Mouse (Mus musculus) heart, embryonic 13.5 days (tissue): ENCODE measurements around the gene Suco. TPM values are rescaled to one million over a fixed set of nuclear protein-coding genes. Genes with fewer than 3 reads are reported as not detected.

ENCODE experiments used
- ATAC-seq: fragments of 200-750 bp; cut with Nextera tagmentation; 2 replicates; pipeline ENCODE4 v1.8.0; 2017; ENCODE audit warnings: moderate TSS enrichment; ENCODE audit not compliant: insufficient number of reproducible peaks, low FRiP score, low TSS enrichment; ENCODE audit errors: extremely low read depth
- H3K27ac ChIP-seq: fragments of 300-500 bp; sonication (generic); replicated peaks from 2 replicates; pipeline ENCODE4 v1.5.1; 2015; ENCODE audit warnings: moderate library complexity, mild to moderate bottlenecking, inconsistent platforms
- H3K27me3 ChIP-seq: fragments of 300-500 bp; sonication (generic); replicated peaks from 2 replicates; pipeline ENCODE4 v1.6.1; 2015; ENCODE audit warnings: mild to moderate bottlenecking, inconsistent platforms
- H3K36me3 ChIP-seq: fragments of 300-500 bp; sonication (generic); 2 replicates; pipeline ENCODE4 v1.6.1; 2015; ENCODE audit warnings: mild to moderate bottlenecking, inconsistent platforms
- H3K4me1 ChIP-seq: fragments of 300-500 bp; sonication (generic); 2 replicates; pipeline ENCODE4 v1.6.1; 2015; ENCODE audit warnings: inconsistent platforms
- H3K4me2 ChIP-seq: fragments of 300-500 bp; sonication (generic); 2 replicates; pipeline ENCODE4 v1.6.1; 2015; ENCODE audit warnings: inconsistent platforms, mild to moderate bottlenecking, moderate library complexity
- H3K4me3 ChIP-seq: fragments of 300-500 bp; sonication (generic); 2 replicates; pipeline ENCODE4 v1.5.1; 2015; ENCODE audit warnings: moderate library complexity, mild to moderate bottlenecking, inconsistent platforms
- H3K9ac ChIP-seq: fragments of 300-500 bp; sonication (generic); 2 replicates; pipeline ENCODE4 v1.6.1; 2015; ENCODE audit warnings: inconsistent platforms, mild to moderate bottlenecking, moderate library complexity
- H3K9me3 ChIP-seq: fragments of 300-500 bp; sonication (generic); 2 replicates; pipeline ENCODE4 v1.6.1; 2016; ENCODE audit warnings: inconsistent platforms
- WGBS: fragments of 180-500 bp; shearing (Covaris S2); methylation state at CpG from one replicate; pipeline ENCODE4 v1.1.7; 2015; ENCODE audit warnings: mixed read lengths; 5-methylcytosine and 5-hydroxymethylcytosine counted together
- polyA plus RNA-seq: library from polyadenylated mRNA; unstranded; fragments of >200 nt; fragmentation: Nextera tagmentation; extraction: Ambion mirVana; gene quantifications from 2 replicates; pipeline ENCODE4 v1.2.1, GENCODE M21; 2015

Gene Suco
- polyA plus RNA-seq, 1 experiment from 2014 or later, result 15.3 TPM

DNA sequence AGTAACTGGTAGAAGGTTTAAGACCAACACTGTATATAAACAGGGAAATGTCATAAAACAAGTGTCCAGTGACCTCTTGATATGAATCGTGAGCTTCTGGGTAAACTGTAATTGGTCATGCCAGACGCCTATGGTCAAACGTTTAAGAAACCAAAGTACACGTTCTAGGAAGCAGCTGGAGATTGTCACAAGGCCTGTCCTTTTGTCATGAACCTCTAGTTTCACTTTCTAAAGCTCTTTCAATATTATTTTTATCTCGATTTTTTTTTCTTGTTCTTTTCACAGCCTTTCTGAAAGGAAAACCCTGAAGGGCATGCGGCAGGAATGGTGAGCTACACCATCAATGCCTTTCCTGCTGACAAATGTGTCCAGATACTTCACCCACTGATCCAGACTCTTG, 67.5 kb downstream of the Suco start:
- Histone ChIP-seq H3K27ac (no peak overlapping the region), H3K4me1 (peaks cover 3% of the 10 kb centered on the region; the same call in 1 of the 2 replicates), H3K9ac (no peak overlapping the region), H3K36me3 (no peaks in the 10 kb centered on the region), H3K27me3 (no peaks in the 10 kb centered on the region), H3K9me3 (no peaks in the 10 kb centered on the region), H3K4me2 (no peak overlapping the region), H3K4me3 (no peak overlapping the region)
- WGBS, result 58% methylated on average over 6 of the region's 6 CpGs
- ATAC-seq, result no peak

DNA sequence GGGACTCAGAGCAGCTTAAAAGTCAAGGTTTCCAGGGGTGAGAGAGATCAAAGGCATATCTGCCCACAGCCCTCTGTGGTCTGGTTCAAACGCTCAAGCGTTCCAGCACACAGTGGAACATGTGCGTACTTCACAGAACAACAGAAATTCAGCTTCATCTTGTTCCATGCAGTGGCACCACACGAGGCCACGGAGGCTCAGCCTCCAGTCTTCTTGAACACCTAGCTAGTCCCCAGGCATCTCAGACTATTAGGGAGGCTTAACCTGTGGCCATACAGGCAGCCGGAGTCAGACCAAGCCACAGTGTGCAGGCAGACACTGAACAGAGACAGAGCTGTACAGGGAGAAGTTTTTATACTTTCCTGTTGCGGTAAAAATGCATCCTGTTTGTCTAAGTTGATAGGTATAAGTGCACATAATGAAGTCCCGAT, 71.9 kb downstream of the Suco start:
- H3K27ac ChIP-seq, result no peak overlapping the region
- H3K27me3 ChIP-seq, result no peaks in the 10 kb centered on the region
- no peaks in the 10 kb centered on the region for H3K9me3 ChIP-seq
- no peak for ATAC-seq
- peaks cover 3% of the 10 kb centered on the region; the same call in 1 of the 2 replicates for H3K4me1 ChIP-seq
- no peak overlapping the region for H3K9ac ChIP-seq
- WGBS, result 82% methylated on average over 8 of the region's 8 CpGs
- no peak overlapping the region for H3K4me2 ChIP-seq
- H3K36me3 ChIP-seq, result no peaks in the 10 kb centered on the region
- H3K4me3 ChIP-seq, result no peak overlapping the region

DNA sequence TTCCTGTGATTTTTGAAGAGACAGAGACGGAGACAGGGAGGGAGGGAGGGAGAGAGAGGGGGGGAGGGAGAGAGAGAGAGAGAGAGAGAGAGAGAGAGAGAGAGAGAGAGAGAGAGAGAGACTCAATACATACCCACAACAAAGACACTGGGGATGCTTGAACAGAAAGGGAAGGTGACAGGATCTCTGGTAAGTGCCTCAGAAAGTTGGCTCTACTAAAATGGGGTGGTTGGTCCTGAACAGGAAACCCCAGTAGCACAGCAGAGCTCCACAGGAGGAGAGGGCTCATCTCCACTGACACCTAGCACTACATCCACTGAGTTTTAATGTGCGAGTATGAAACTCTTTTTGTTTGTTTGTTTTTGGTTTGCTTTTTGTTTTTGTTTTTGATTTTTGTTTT, 75.2 kb downstream of the Suco start:
- H3K27ac ChIP-seq, result no peak overlapping the region
- no peaks in the 10 kb centered on the region for H3K27me3 ChIP-seq
- H3K9me3 ChIP-seq, result no peaks in the 10 kb centered on the region
- H3K36me3 ChIP-seq, result no peaks in the 10 kb centered on the region
- H3K9ac ChIP-seq, result no peak overlapping the region
- ATAC-seq, result no peak
- WGBS, result 76% methylated on average over 2 of the region's 2 CpGs
- no peaks in the 10 kb centered on the region for H3K4me1 ChIP-seq
- H3K4me2 ChIP-seq, result no peak overlapping the region
- no peak overlapping the region for H3K4me3 ChIP-seq

DNA sequence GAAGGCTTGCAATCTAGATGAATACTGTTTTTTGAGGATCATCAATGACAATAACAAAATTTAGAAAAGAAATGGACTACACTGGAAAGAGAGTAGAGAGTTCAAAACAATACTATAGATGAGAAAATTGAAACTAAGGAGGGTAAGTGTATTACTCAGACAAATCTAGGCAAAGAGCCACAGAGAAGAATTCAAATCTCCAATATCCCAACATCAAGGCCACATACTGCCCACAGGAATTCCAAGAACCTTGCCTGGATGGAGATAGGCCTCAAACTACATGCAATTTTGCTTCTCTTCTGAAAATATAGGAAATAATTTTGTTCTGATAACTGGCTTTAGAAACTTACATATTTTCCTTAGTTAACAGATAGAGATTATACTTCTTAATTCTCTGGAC, 76.2 kb downstream of the Suco start:
- no peak overlapping the region for H3K4me3 ChIP-seq
- no peaks in the 10 kb centered on the region for H3K4me1 ChIP-seq
- no peak overlapping the region for H3K27ac ChIP-seq
- H3K9ac ChIP-seq, result no peak overlapping the region
- no peaks in the 10 kb centered on the region for H3K36me3 ChIP-seq
- H3K4me2 ChIP-seq, result no peak overlapping the region
- no peak for ATAC-seq
- H3K27me3 ChIP-seq, result no peaks in the 10 kb centered on the region
- H3K9me3 ChIP-seq, result no peaks in the 10 kb centered on the region

DNA sequence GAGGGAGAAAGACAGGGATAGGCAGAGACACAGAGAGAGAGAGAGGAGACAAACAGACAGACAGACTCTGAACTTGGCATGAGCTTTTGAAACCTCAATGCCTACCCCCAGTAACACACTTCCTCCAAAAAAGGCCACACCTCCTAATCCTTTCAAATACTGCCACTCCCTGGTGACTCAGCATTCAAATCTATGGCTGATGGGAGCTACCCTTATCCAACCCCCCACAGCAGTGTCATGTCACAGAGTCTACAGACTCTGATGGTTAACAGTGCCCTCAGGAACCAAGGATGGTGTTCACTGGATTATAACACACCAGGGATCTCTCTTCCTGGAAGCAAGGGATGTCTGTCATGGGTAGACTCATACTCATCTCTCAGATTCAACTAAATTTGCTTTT, 76.7 kb downstream of the Suco start:
- no peak overlapping the region for H3K9ac ChIP-seq
- H3K9me3 ChIP-seq, result no peaks in the 10 kb centered on the region
- H3K36me3 ChIP-seq, result no peaks in the 10 kb centered on the region
- H3K4me3 ChIP-seq, result no peak overlapping the region
- H3K4me1 ChIP-seq, result no peaks in the 10 kb centered on the region
- H3K27me3 ChIP-seq, result no peaks in the 10 kb centered on the region
- H3K27ac ChIP-seq, result no peak overlapping the region
- no peak overlapping the region for H3K4me2 ChIP-seq
- ATAC-seq, result no peak

DNA sequence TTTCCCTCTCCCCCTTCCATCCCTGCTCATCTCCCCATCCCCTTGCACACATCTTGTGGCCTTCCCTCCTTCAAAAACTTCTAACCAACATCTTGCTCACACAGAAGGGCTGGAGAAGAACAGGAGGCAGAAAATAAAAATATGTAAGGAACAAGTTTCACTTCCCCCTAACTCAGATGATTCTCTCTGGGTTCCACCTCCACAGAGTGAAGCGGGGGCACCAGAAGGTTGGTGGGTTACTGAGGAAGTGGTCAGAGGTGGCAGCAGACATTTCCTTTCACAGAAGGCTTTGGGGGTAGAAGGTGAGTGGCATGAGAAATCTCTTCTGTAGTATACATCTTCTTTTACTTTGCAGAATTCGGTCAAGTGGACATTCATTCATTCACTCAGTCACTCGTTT, 77.6 kb downstream of the Suco start:
- 78% methylated on average over 3 of the region's 3 CpGs for WGBS
- Histone ChIP-seq H3K4me1 (no peaks in the 10 kb centered on the region), H3K9ac (no peak overlapping the region), H3K9me3 (no peaks in the 10 kb centered on the region), H3K36me3 (no peaks in the 10 kb centered on the region), H3K27ac (no peak overlapping the region), H3K4me2 (no peak overlapping the region), H3K4me3 (no peak overlapping the region), H3K27me3 (no peaks in the 10 kb centered on the region)
- no peak for ATAC-seq

DNA sequence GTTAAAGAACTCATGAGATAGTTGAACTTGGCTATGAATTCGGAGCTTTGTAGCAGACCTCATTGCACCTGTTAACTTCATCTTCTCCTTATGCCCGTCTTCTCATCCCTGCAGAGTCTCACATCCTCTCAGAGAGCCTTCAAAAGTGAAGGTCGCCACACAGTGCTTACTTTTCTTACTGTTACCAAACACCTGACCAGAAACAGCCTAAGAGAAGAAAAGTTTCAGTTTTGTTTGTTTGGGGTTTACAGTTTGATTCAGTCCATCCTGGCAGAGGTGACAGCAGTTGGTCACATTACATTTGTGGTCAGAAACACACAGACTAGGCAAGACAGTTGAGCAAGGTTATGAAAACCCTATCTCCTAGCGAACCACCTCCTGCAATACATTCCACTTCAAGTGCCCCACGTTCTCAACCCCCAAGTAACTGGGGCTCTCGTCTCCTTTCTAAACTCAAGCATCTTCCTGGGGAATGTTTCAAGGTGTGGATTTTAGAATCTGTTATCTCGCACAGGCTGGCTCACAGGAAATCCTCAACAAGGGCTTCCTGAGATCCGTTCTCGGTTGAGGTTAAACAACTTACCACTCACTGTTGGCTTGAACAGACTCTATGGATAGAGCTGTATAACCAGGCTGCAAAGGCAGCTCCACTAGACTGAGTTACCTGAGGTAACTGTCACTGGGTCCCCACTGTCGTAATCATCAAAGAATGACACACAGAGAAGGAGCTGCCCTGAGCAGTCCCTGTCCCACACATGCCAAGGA, 81.9 kb downstream of the Suco start:
- Histone ChIP-seq H3K4me1 (peaks cover 3% of the 10 kb centered on the region; the same call in 1 of the 2 replicates), H3K27me3 (no peaks in the 10 kb centered on the region), H3K4me3 (no peak overlapping the region), H3K36me3 (no peaks in the 10 kb centered on the region), H3K27ac (no peak overlapping the region), H3K9me3 (no peaks in the 10 kb centered on the region), H3K9ac (no peak overlapping the region), H3K4me2 (no peak overlapping the region)
- no peak for ATAC-seq
- WGBS, result 60% methylated on average over 10 of the region's 10 CpGs

DNA sequence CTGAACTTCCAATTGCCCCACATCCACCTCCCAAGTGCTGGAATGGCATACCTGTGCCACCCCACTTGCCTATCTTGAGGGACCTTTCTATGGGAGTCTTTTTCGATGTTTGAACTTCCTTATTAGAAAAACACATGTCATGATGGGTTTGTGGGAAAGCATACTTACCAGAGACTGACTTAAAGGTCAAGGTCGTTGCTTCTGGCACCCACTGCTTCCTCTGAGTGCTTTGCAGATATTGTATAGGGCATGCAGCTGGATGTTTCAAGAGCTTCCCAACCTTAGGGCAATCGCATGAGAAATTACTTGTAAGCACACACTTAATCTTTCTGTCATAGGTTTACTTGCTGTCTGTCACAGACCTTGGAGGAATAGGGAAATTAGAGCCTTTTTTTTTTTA, 83.2 kb downstream of the Suco start:
- no peak overlapping the region for H3K27ac ChIP-seq
- H3K4me2 ChIP-seq, result no peak overlapping the region
- no peaks in the 10 kb centered on the region for H3K36me3 ChIP-seq
- peaks cover 3% of the 10 kb centered on the region; the same call in 1 of the 2 replicates for H3K4me1 ChIP-seq
- WGBS, result 59% methylated on average over 3 of the region's 3 CpGs
- no peak for ATAC-seq
- H3K9me3 ChIP-seq, result no peaks in the 10 kb centered on the region
- H3K27me3 ChIP-seq, result no peaks in the 10 kb centered on the region
- no peak overlapping the region for H3K9ac ChIP-seq
- no peak overlapping the region for H3K4me3 ChIP-seq

DNA sequence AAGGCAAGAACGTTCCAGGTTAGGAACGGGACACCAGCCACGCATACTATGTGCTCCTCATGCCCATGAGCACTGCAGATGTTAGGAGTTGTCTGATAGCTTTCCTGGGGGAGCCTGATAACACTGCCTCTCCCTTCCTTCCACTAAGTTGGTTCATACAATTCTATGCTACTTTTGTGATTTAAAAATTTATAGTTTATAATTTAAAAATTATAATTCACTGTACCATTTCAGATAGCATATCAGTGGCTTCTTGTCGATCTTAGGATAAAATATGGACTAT, 83.9 kb downstream of the Suco start:
- no peak for ATAC-seq
- 77% methylated on average over 4 of the region's 4 CpGs for WGBS
- no peak overlapping the region for H3K4me2 ChIP-seq

DNA sequence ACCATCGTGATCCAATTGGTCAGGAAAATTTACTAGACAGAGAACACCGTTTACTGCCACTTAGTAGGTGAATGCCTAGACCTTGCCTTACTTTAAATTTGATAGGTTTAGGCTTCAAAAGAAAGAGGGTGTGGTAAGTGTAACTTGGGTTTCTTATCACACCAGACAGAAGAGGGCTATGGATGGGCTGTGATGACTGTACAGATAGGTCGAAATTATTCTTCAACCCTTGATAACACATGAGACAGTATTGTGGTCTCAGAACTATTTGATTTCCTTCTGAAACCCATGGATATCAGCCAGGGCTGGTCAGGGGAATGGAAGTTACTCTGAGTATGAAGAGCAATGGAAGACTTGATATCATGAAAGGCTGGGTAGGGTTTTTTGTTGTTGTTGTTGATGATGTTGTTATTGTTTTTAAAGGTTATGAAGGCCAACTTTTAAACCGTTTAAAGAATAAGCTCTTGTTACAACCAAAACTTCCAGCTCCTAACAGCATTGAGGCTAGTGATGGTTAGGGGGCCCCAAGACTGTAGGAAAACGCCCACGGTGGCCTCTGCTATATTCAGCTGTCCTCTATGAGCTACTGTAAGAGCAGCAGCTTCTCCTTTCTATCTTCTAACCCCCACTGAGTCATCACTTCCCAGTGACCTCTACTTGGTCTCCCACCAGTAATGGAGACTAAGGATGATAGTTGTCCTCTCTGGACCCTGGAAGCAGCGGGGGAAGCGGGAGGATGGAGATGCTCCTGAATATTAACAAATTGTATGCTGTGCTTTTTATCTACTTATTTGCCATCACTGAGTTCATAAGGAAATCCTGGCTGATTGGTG, 84.4 kb downstream of the Suco start:
- no peak overlapping the region for H3K4me2 ChIP-seq
- no peaks in the 10 kb centered on the region for H3K27me3 ChIP-seq
- no peak overlapping the region for H3K9ac ChIP-seq
- H3K4me3 ChIP-seq, result no peak overlapping the region
- no peak for ATAC-seq
- H3K9me3 ChIP-seq, result no peaks in the 10 kb centered on the region
- H3K4me1 ChIP-seq, result peaks cover 3% of the 10 kb centered on the region; the same call in 1 of the 2 replicates
- no peak overlapping the region for H3K27ac ChIP-seq
- H3K36me3 ChIP-seq, result no peaks in the 10 kb centered on the region
- 79% methylated on average over 8 of the region's 8 CpGs for WGBS

More for the DNA sequence above, 83.9 kb downstream of the Suco start:
- Histone ChIP-seq H3K4me1 (peaks cover 3% of the 10 kb centered on the region; the same call in 1 of the 2 replicates), H3K36me3 (no peaks in the 10 kb centered on the region), H3K9ac (no peak overlapping the region), H3K27me3 (no peaks in the 10 kb centered on the region), H3K9me3 (no peaks in the 10 kb centered on the region), H3K4me3 (no peak overlapping the region), H3K27ac (no peak overlapping the region)

DNA sequence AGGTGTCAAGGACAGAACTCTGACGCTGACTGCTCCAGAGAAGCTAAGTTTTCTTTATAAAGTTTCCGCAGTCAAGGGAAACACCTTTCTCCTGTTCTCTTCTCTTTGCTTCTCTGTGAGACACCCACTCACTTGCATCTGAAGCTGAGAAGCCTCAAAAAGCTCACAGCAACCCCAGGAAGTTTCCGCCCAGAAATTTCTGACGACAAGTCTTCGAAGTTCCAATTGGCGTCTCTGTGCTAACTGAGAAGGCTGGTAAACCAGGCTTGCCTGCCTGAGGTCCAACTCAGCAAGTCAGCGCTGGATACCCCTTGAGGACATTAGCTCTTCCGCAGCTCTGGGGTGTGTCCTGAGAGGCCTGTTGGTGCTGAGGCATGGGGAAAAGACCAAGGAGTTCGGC, 88.1 kb downstream of the Suco start, which contains the start of gene Fasl:
Fasl (minus strand) TSS at position 157 of the 400 bp plus-strand sequence.
- Histone ChIP-seq H3K9ac (no peak within 1 kb of the TSS), H3K9me3 (no peaks in the 10 kb centered on the region), H3K4me1 (peaks cover under 1% of the 10 kb centered on the region; the same call in 1 of the 2 replicates), H3K4me2 (no peak within 1 kb of the TSS), H3K27ac (no peak within 1 kb of the TSS), H3K36me3 (no peaks in the 10 kb centered on the region), H3K27me3 (no peaks in the 10 kb centered on the region), H3K4me3 (no peak within 1 kb of the TSS)
- 71% methylated on average over 9 of the region's 9 CpGs for WGBS
- ATAC-seq, result no peak

DNA sequence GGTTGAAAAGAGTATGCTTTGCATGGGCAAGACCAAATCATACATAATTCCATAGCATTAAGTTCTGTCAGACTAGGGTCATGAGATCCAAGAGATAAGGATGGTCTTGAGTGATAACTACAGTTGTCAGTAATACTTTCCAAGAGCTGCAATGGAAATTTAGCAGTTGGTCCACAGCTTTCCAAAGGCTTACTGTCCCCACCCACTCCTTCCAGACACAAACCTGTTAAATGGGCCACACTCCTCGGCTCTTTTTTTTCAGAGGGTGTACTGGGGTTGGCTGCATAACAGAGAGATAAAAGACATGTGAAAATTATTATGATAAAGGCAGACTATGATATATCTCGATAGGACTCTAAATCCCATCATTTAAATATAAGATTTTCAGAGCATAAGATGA, 93.8 kb downstream of the Suco start:
- H3K4me3 ChIP-seq, result no peak overlapping the region
- no peak overlapping the region for H3K4me2 ChIP-seq
- no peaks in the 10 kb centered on the region for H3K36me3 ChIP-seq
- ATAC-seq, result no peak
- H3K4me1 ChIP-seq, result no peaks in the 10 kb centered on the region
- H3K27ac ChIP-seq, result no peak overlapping the region
- no peaks in the 10 kb centered on the region for H3K9me3 ChIP-seq
- H3K27me3 ChIP-seq, result no peaks in the 10 kb centered on the region
- 64% methylated on average over 2 of the region's 2 CpGs for WGBS
- no peak overlapping the region for H3K9ac ChIP-seq
